Mouse (Mus musculus) mature B cell (primary cell): ENCODE data around the gene Gm6760.

Experiments
- in situ Hi-C: fragments of 300-500 bp; cut with MboI; formaldehyde crosslinking; loops from 2 replicates; pipeline ENCODE4 v1.14.3; 2019

The Gm6760 gene

GRCm38 (mm10) chrX:64152098-64152497, at the start of gene Gm6760:
Gm6760 (minus strand) TSS chrX:64152198.
- in situ Hi-C loops, result no loop called here

GRCm38 (mm10) chrX:64181246-64181645, 29.2 kb upstream of the Gm6760 start:
- in situ Hi-C loops, result no loop called here

GRCm38 (mm10) chrX:64173248-64173647, 21.2 kb upstream of the Gm6760 start, which contains the start of gene 3830417A13Rik:
3830417A13Rik (plus strand) TSS chrX:64173548.
- in situ Hi-C loops, result no loop called here
